Mouse (Mus musculus): ENCODE measurements at regions not wholly inside any gene's neighbourhood (a gene's known extent, or its start where the extent isn't known, plus 50 kb on each side); places are given as distances from the start of the nearest gene placed in this dataset.
A peak's percentile ranks its signal among the peaks of the same experiment; 100 is the strongest.
"Not testable (repeated sequence)": the region's sequence is repeated elsewhere in the genome, so short reads cannot be mapped to it uniquely, and the experiment has no call there.

DNA sequence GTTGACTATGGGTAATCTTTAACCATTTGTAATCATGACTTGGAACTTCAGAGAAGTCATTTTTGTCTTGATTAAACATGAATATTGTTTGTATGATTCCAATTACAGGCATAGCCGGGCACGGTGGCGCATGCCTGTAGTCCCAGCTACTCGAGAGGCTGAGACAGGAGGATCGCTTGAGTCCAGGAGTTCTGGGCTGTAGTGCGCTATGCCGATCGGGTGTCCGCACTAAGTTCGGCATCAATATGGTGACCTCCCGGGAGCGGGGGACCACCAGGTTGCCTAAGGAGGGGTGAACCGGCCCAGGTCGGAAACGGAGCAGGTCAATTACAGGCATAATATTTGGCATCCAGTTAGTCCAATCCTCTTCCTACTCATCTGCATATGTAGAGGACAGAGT, 1275.8 kb downstream of the Rpia start:
- not testable (repeated sequence) for ATAC-seq; H3K9me3 ChIP-seq (ENCODE audit: low read length); H3K4me1 ChIP-seq (ENCODE audit: insufficient read depth, low read length); H3K9ac ChIP-seq (replicated peaks; ENCODE audit: low read length); H3K4me2 ChIP-seq (ENCODE audit: low read depth, low read length); H3K36me3 ChIP-seq (ENCODE audit: insufficient read depth, low read length); H3K27ac ChIP-seq; DNase-seq (ENCODE audit: low spot score); H3K27me3 ChIP-seq (ENCODE audit: insufficient read depth, low read length); H3K4me3 ChIP-seq (ENCODE audit: low read length)
- WGBS: 97% methylated on average over 11 of the region's 15 CpGs

DNA sequence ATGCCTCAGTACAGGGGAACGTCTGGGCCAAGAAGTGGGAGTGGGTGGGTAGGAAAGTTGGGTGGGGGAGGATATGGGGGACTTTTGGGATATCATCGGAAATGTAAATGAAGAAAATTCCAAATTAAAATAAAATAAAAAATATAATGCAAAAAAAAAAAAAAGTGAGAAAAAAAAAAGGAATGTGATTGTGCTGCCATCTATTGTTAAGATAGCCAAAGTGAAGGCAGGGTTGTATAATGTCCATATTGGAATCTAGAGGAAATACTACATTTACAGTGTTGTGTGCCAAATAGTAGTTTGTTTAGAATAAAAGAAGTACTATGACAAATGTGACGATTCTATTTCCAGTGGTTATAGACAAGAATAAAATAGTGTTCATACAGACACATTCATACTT, 1284.0 kb downstream of the Rpia start:
- 85% methylated on average over 3 of the region's 3 CpGs for WGBS
- no peaks in the 10 kb centered on the region for H3K9me3 ChIP-seq (ENCODE audit: low read length)
- 0 out of 2 replicates have a peak, but pooled peaks have one; percentile 10 for TF ChIP-seq CTCF (IDR thresholded peaks at IDR 0.05; ENCODE audit: low read depth)

DNA sequence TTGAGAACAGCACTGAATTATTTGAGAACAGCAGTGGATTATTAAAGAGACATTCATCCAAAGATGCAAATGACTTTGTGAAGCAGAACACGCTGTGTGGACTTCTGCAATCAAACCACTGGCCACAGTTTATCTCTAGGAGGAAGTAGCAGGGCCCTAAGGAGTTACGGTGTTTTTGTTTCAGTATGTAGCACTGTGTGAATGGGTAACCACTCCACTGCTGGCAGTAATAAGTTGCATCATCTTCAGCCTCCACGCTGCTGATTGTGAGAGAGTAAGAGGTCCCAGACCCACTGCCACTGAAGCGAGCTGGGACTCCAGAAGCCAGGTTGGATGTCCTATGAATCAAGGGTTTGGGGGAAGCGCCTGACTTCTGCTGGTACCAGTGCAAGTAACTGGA, 1292.0 kb downstream of the Rpia start:
- not testable (repeated sequence) for ATAC-seq; H3K4me1 ChIP-seq (ENCODE audit: insufficient read depth, low read length); H3K27ac ChIP-seq; H3K9ac ChIP-seq (replicated peaks; ENCODE audit: low read length); H3K4me2 ChIP-seq (ENCODE audit: low read depth, low read length); H3K27me3 ChIP-seq (ENCODE audit: insufficient read depth, low read length); DNase-seq (ENCODE audit: low spot score); H3K9me3 ChIP-seq (ENCODE audit: low read length); H3K4me3 ChIP-seq (ENCODE audit: low read length); H3K36me3 ChIP-seq (ENCODE audit: insufficient read depth, low read length)
- 84% methylated on average over 5 of the region's 5 CpGs for WGBS

More for the DNA sequence above, 1284.0 kb downstream of the Rpia start:
- Histone ChIP-seq H3K27ac (no peak overlapping the region), H3K4me1 (ENCODE audit: insufficient read depth, low read length) (no peaks in the 10 kb centered on the region), H3K4me3 (ENCODE audit: low read length) (no peak overlapping the region), H3K4me2 (ENCODE audit: low read depth, low read length) (no peak overlapping the region), H3K36me3 (ENCODE audit: insufficient read depth, low read length) (no peaks in the 10 kb centered on the region), H3K27me3 (ENCODE audit: insufficient read depth, low read length) (no peaks in the 10 kb centered on the region), H3K9ac (replicated peaks; ENCODE audit: low read length) (no peak overlapping the region)
- DNase-seq (ENCODE audit: low spot score) (no peak), ATAC-seq (no peak)

Small RNA genes in the stretch of these regions (microRNA-seq; reads per million reads assigned to microRNA genes)
- 0 reads per million in 2 experiments for gene Gm47304

All from hindbrain, postnatal 0 days (tissue).